In the genomic region with DNA sequence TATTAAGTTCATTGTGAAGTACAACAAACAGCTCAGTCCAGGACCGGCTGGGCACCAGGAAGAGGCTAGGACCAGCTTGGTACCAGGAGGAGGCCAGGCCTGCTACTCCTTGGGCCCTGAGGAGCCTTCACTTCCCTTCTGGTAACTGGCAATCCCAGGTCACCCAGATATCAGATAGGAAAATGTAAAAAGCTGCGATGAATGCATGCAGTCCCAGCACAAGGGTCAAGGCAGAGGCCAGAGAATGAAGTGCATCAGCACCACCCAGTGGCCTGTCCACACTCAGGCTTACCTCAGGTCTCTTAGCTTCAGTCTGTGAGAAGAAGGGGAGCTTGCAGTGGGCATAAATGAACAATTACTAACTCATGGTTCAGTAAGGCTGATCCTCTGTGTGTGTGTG, we compare ENCODE assay signal across 10 mouse cellular contexts. TPM values are rescaled to one million over a fixed set of nuclear protein-coding genes. Genes with fewer than 3 reads are reported as not detected.
DNase-seq lines count a peak whose midpoint lies in the region; ATAC-seq lines count a peak whose summit lies in the region.
"Had no signal": no experiment of that assay in that cellular context is flagged by ENCODE, and none has a peak within 500 bp of the region (broad histone marks: within the 10 kb centered on the region; RNA-seq: fewer than 3 reads in every experiment).

No protein-coding gene starts in this region.

- DNase-seq in embryo, embryonic 10 days (ENCODE audit: low spot score), result peak; percentile 67
- no peak for DNase-seq in embryo, embryonic 9.5 days (ENCODE audit: extremely low spot score)
- peak; percentile 31 for DNase-seq in 3T3-L1 (ENCODE audit: low read depth, low spot score)
- peak; percentile 46 to 67 for DNase-seq in cerebellum, postnatal 25 days
- no peak for DNase-seq in gastrocnemius, adult 8-10 months (ENCODE audit: low spot score in 2 of 2)
- no peak for DNase-seq in thymus, postnatal 25 days

- H3K36me3 ChIP-seq in kidney, embryonic 15.5 days, result peaks cover 36% of the 10 kb centered on the region

- no peaks in the 10 kb centered on the region for H3K27me3 ChIP-seq in kidney, embryonic 15.5 days
- H3K27me3 ChIP-seq: neural tube, embryonic 12.5 days had no signal

- 50% methylated on average over 2 of the region's 2 CpGs for WGBS in kidney, embryonic 15.5 days

- H3K4me3 ChIP-seq in kidney, embryonic 15.5 days (replicated peaks), result no peak overlapping the region
- H3K4me3 ChIP-seq: erythroblast, embryonic 14.5 days; neural tube, embryonic 12.5 days had no signal

- H3K4me2 ChIP-seq in kidney, embryonic 15.5 days, result no peak overlapping the region
- H3K4me2 ChIP-seq: neural tube, embryonic 12.5 days had no signal

- H3K9me3 ChIP-seq in kidney, embryonic 15.5 days (replicated peaks), result peaks cover 3% of the 10 kb centered on the region
- H3K9me3 ChIP-seq: neural tube, embryonic 12.5 days had no signal

- H3K4me1 ChIP-seq in kidney, embryonic 15.5 days, result peaks cover 8% of the 10 kb centered on the region; the same call in 1 of the 2 replicates
- H3K4me1 ChIP-seq: neural tube, embryonic 12.5 days had no signal

- H3K9ac ChIP-seq in kidney, embryonic 15.5 days, result no peak overlapping the region
- H3K9ac ChIP-seq: neural tube, embryonic 12.5 days had no signal

- peak overlapping the region; percentile 57; the same call in 1 of the 2 replicates for H3K27ac ChIP-seq in kidney, embryonic 15.5 days
- H3K27ac ChIP-seq: neural tube, embryonic 12.5 days had no signal

- ATAC-seq in kidney, embryonic 15.5 days (replicated peaks; ENCODE audit: low FRiP score), result no peak
- no peak for ATAC-seq in CD4-positive, CD25-positive, alpha-beta regulatory T cell, adult 4 months

RNA-seq across cellular contexts. Expression of gene Limd1, which starts 20.9 kb away (rescaled TPM):
- polyA plus RNA-seq in kidney, embryonic 15.5 days (2015; fragmentation: Nextera tagmentation; extraction: Ambion mirVana), result 49.3 and 50.5 TPM in 2 replicates
- polyA plus RNA-seq in CD4-positive, CD25-positive, alpha-beta regulatory T cell, adult 4 months (2017; shearing (Covaris generic)), result 10 to 100 TPM; 37.6 to 41.0 TPM
- 10 to 100 TPM; 34.3 to 48.3 (median 40.6) TPM for total RNA-seq in gastrocnemius, adult 8-10 months (2022)

Comparison
In these comparisons a context has a peak if more than half of its experiments do, and no peak if none do; other contexts are left out.
1. DNase-seq: peak in embryo, embryonic 10 days (single experiment), 3T3-L1 (single experiment) and cerebellum, postnatal 25 days (2 of 2); none in embryo, embryonic 9.5 days (single experiment), gastrocnemius, adult 8-10 months (0 of 2) and thymus, postnatal 25 days (single experiment).